Mouse (Mus musculus) MEL (cell line): Measurements from ENCODE around the gene Gm21988. TPM values are rescaled to one million over a fixed set of nuclear protein-coding genes. Genes with fewer than 3 reads are reported as not detected.

Experiments used
- DNase-seq: peaks from one replicate; pipeline ENCODE4 v3.0.0; 2011; ENCODE audit warnings: low read depth, low spot score
- H3K27ac ChIP-seq: 2 replicates; pipeline ENCODE4 v1.5.1; 2012; ENCODE audit warnings: low read depth, mild to moderate bottlenecking, control low read depth, low read length, moderate library complexity; ENCODE audit not compliant: control insufficient read depth
- H3K27me3 ChIP-seq, 2 experiments: fragments of 150-350 bp in 1 of 2; sonication (generic) in 1 of 2; 2 replicates each; pipeline ENCODE4 v1.6.1; 2012; ENCODE audit warnings: low read length in 2 of 2, mild to moderate bottlenecking in 2 of 2, improper control_type of control experiment in 1 of 2, moderate library complexity in 1 of 2; ENCODE audit not compliant: insufficient read depth in 2 of 2, control insufficient read depth in 1 of 2
- H3K36me3 ChIP-seq, 2 experiments: 2 replicates each; pipeline ENCODE4 v1.6.1; 2012 to 2014; ENCODE audit warnings: low read length in 2 of 2, improper control_type of control experiment in 1 of 2, inconsistent platforms in 1 of 2, mild to moderate bottlenecking in 1 of 2; ENCODE audit not compliant: insufficient read depth in 2 of 2, control insufficient read depth in 1 of 2
- H3K4me1 ChIP-seq, 2 experiments: fragments of 150-350 bp in 1 of 2; sonication (generic) in 1 of 2; 2 replicates each; pipeline ENCODE4 v1.6.1; 2012; ENCODE audit warnings: low read length in 2 of 2, improper control_type of control experiment in 1 of 2, mild to moderate bottlenecking in 1 of 2; ENCODE audit not compliant: insufficient read depth in 2 of 2, control insufficient read depth in 1 of 2
- H3K4me3 ChIP-seq, 2 experiments: fragments of 150-350 bp in 1 of 2; sonication (generic) in 1 of 2; 2 replicates each; pipeline ENCODE4 v1.5.1; 2012; ENCODE audit warnings: low read depth in 2 of 2, low read length in 2 of 2, mild to moderate bottlenecking in 2 of 2, moderate library complexity in 2 of 2, control low read depth in 1 of 2, improper control_type of control experiment in 1 of 2; ENCODE audit not compliant: control insufficient read depth in 1 of 2, insufficient read depth in 1 of 2
- H3K79me2 ChIP-seq: 2 replicates; pipeline ENCODE4 v1.6.1; 2012; ENCODE audit warnings: mild to moderate bottlenecking, low read length, moderate library complexity; ENCODE audit not compliant: control insufficient read depth, poor library complexity, insufficient read depth
- H3K9ac ChIP-seq: 2 replicates; pipeline ENCODE4 v1.6.1; 2012; ENCODE audit warnings: low read depth, mild to moderate bottlenecking, control low read depth, low read length, moderate library complexity; ENCODE audit not compliant: control insufficient read depth, poor library complexity, severe bottlenecking
- H3K9me3 ChIP-seq: fragments of 150-350 bp; sonication (generic); replicated peaks from 2 replicates; pipeline ENCODE4 v1.6.1; 2012; ENCODE audit warnings: mild to moderate bottlenecking, low read length, improper control_type of control experiment, moderate library complexity; ENCODE audit not compliant: insufficient read depth
- CHD1 ChIP-seq: IDR thresholded peaks from 2 replicates; pipeline ENCODE4 v1.6.1; 2012; ENCODE audit warnings: low read depth, mild to moderate bottlenecking, inconsistent platforms, low read length, improper control_type of control experiment
- ELF1 ChIP-seq: IDR thresholded peaks from 2 replicates; pipeline ENCODE4 v1.6.1; 2014; ENCODE audit warnings: low read depth, mild to moderate bottlenecking, inconsistent platforms, low read length, improper control_type of control experiment, moderate library complexity
- EP300 ChIP-seq, 2 experiments: IDR thresholded peaks; 2 replicates each; pipeline ENCODE4 v1.6.1; 2011; ENCODE audit warnings: improper control_type of control experiment in 2 of 2, low read length in 2 of 2, low read depth in 1 of 2, mild to moderate bottlenecking in 1 of 2
- GABPA ChIP-seq: IDR thresholded peaks from 2 replicates; pipeline ENCODE4 v1.6.1; 2012; ENCODE audit warnings: low read depth, mild to moderate bottlenecking, inconsistent platforms, low read length, improper control_type of control experiment, moderate library complexity
- MAFK ChIP-seq: IDR thresholded peaks from 2 replicates; pipeline ENCODE4 v1.6.1; 2011; ENCODE audit warnings: low read depth, mild to moderate bottlenecking, low read length, improper control_type of control experiment, borderline replicate concordance
- MAX ChIP-seq: IDR thresholded peaks from 2 replicates; pipeline ENCODE4 v1.6.1; 2011; ENCODE audit warnings: low read length, improper control_type of control experiment
- MAZ ChIP-seq: IDR thresholded peaks from 2 replicates; pipeline ENCODE4 v1.6.1; 2012; ENCODE audit warnings: low read depth, mild to moderate bottlenecking, inconsistent platforms, low read length, improper control_type of control experiment
- MYB ChIP-seq: IDR thresholded peaks from 2 replicates; pipeline ENCODE4 v1.6.1; 2011; ENCODE audit warnings: mild to moderate bottlenecking, low read depth, low read length, improper control_type of control experiment
- NRF1 ChIP-seq: IDR thresholded peaks from 2 replicates; pipeline ENCODE4 v1.6.1; 2014; ENCODE audit warnings: low read depth, mild to moderate bottlenecking, inconsistent platforms, low read length, improper control_type of control experiment, moderate library complexity; ENCODE audit not compliant: poor library complexity, insufficient read depth, severe bottlenecking
- POLR2AphosphoS2 ChIP-seq: IDR thresholded peaks from 2 replicates; pipeline ENCODE4 v1.6.1; 2011; ENCODE audit warnings: low read length, improper control_type of control experiment
- RAD21 ChIP-seq: IDR thresholded peaks from 2 replicates; pipeline ENCODE4 v1.6.1; 2011; ENCODE audit warnings: mild to moderate bottlenecking, low read depth, low read length, improper control_type of control experiment
- SIN3A ChIP-seq: IDR thresholded peaks from 2 replicates; pipeline ENCODE4 v1.6.1; 2012; ENCODE audit warnings: low read length, improper control_type of control experiment, inconsistent platforms
- SMC3 ChIP-seq: IDR thresholded peaks from 2 replicates; pipeline ENCODE4 v1.6.1; 2011; ENCODE audit warnings: low read depth, low read length, improper control_type of control experiment
- TBP ChIP-seq: IDR thresholded peaks from 2 replicates; pipeline ENCODE4 v1.8.0; 2011; ENCODE audit warnings: low read depth, low read length, improper control_type of control experiment
- USF1 ChIP-seq: IDR thresholded peaks from 2 replicates; pipeline ENCODE4 v1.6.1; 2014; ENCODE audit warnings: low read depth, mild to moderate bottlenecking, inconsistent platforms, low read length, improper control_type of control experiment, moderate library complexity
- ZKSCAN1 ChIP-seq: IDR thresholded peaks from 2 replicates; pipeline ENCODE4 v1.6.1; 2012; ENCODE audit warnings: low read depth, mild to moderate bottlenecking, inconsistent platforms, low read length, improper control_type of control experiment, moderate library complexity
- polyA plus RNA-seq, 2 experiments: library from polyadenylated mRNA; stranded (reverse) in 1 of 2; unstranded in 1 of 2; fragments of >175 nt in 1 of 2; fragments of >200 nt in 1 of 2; gene quantifications; 2 replicates each; pipeline versions ENCODE4 v1.2.1 to v1.2.4; 2012; ENCODE audit warnings: low replicate concordance in 2 of 2, low read depth in 1 of 2; ENCODE audit not compliant: insufficient read length in 2 of 2, insufficient read depth in 1 of 2, missing spikeins in 1 of 2
- total RNA-seq: library from RNA; depleted of rRNA; stranded (reverse); fragments of 300-350 nt; gene quantifications from 2 replicates; pipeline ENCODE4 v1.2.3, GENCODE M21; 2012

The Gm21988 gene
- total and polyA plus RNA-seq, 3 experiments = 3.7 to 4.1 TPM; not detected in 1

DNA sequence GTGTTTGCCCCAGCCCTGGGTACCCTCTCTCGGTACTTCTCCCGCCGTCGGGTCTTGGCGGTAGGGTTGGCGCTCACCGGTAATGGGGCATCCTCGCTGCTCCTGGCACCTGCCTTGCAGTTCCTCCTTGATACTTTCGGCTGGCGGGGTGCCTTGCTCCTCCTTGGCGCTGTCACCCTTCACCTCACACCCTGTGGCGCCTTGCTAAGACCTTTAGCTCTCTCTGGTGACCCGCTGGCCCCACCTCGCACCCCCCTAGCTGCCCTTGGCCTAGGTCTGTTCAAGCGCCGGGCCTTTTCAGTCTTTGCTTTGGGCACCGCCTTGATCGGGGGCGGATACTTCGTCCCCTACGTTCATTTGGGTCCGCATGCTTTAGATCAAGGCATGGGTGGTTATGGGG lies 24.3 kb downstream of the Gm21988 start:
- TF ChIP-seq NRF1 (no peak), SMC3 (no peak), ELF1 (no peak), MAZ (no peak), MYB (no peak), POLR2AphosphoS2 (no peak), USF1 (no peak), RAD21 (no peak), MAX (no peak), CHD1 (no peak), EP300 (IDR thresholded peaks at IDR 0.05; ENCODE audit: low read depth in 1 of 2, low read length in 2 of 2) (no peak), SIN3A (no peak), TBP (no peak)
- H3K27me3 ChIP-seq = no peaks in the 10 kb centered on the region
- no peaks in the 10 kb centered on the region for H3K9me3 ChIP-seq
- DNase-seq = no peak
- H3K79me2 ChIP-seq = peaks cover 3% of the 10 kb centered on the region; the same call in 1 of the 2 replicates
- H3K4me3 ChIP-seq = no peak overlapping the region
- H3K27ac ChIP-seq = no peak overlapping the region
- no peak overlapping the region for H3K9ac ChIP-seq
- peaks cover 0 to 5% of the 10 kb centered on the region in 2 experiments; a peak in 2 of 4 replicates for H3K4me1 ChIP-seq
- peaks cover 0 to 5% of the 10 kb centered on the region in 2 experiments; a peak in 2 of 4 replicates for H3K36me3 ChIP-seq

DNA sequence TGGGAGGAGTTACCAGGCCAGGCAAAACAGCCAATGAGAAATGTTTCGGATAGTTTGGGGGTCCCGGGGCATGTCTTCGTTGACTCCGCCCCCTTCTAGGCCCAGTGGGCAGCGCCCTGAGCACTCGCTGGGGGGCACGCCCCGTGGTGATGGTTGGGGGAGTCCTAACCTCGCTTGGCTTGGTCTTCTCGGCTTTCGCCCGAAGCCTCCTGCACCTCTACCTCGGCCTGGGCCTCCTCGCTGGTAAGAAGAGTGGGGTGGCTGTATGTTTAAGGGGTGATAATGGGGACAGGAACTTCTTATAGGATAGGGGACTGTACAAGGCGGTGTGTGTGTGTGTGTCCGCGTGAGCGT lies 24.8 kb downstream of the Gm21988 start:
- Histone ChIP-seq H3K4me1 (peaks cover 0 to 5% of the 10 kb centered on the region in 2 experiments; a peak in 2 of 4 replicates), H3K27me3 (no peaks in the 10 kb centered on the region), H3K9me3 (no peaks in the 10 kb centered on the region), H3K36me3 (peaks cover 0 to 3% of the 10 kb centered on the region in 2 experiments; a peak in 2 of 4 replicates), H3K27ac (no peak overlapping the region), H3K9ac (no peak overlapping the region), H3K79me2 (no peaks in the 10 kb centered on the region), H3K4me3 (no peak overlapping the region)
- TF ChIP-seq SMC3 (no peak), EP300 (IDR thresholded peaks at IDR 0.05; ENCODE audit: low read depth in 1 of 2, low read length in 2 of 2) (no peak), MAFK (no peak), GABPA (no peak), ZKSCAN1 (no peak)
- DNase-seq = no peak
